Mouse (Mus musculus): Measurements from ENCODE around the gene Gtsf2. TPM values are rescaled to one million over a fixed set of nuclear protein-coding genes. Genes with fewer than 3 reads are reported as not detected.
A peak's percentile ranks its signal among the peaks of the same experiment; 100 is the strongest.
"Not testable (repeated sequence)": the region's sequence is repeated elsewhere in the genome, so short reads cannot be mapped to it uniquely, and the experiment has no call there.

Gtsf2 gene
- polyA plus RNA-seq, 1 experiment from 2014 or later = not detected

DNA sequence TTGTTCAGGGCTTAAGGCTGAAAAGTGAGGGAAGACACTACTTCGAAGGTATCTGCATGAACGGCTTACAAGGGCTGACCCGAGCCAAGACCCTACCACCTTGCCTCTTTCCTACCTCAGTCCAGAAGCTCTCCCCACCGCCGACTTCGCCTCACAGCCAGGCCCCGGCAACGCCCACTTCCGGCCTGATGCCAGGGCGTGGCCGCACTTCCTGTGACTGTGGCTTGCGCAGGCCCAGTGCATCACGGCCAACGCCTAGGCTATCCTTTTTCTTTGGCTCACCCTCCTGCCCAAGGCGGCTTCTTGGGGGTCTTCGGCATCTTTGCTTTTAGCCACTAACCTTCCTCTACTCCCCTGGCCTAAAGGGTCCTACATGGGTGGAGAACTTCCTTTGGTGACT is 18.0 kb downstream of the Gtsf2 start, which contains the start of gene Gtsf1:
TSS of gene Gtsf1 (minus strand) at position 230 of the 400 bp plus-strand sequence.
- H3K9me3 ChIP-seq (ENCODE audit: control insufficient read depth, low read length) = no peaks in the 10 kb centered on the region
- no peak for DNase-seq
- no peaks in the 10 kb centered on the region for H3K36me3 ChIP-seq (ENCODE audit: control insufficient read depth, insufficient read depth, low read length)
- ATAC-seq (ENCODE audit: low FRiP score, low TSS enrichment) = no peak
- no peak within 1 kb of the TSS for H3K9ac ChIP-seq (replicated peaks; ENCODE audit: low read length)
- 92% methylated on average over 16 of the region's 16 CpGs for WGBS
- H3K4me3 ChIP-seq (replicated peaks; ENCODE audit: low read depth, low read length) = no peak within 1 kb of the TSS
- no peak within 1 kb of the TSS for H3K27ac ChIP-seq (replicated peaks; ENCODE audit: low read depth, low read length)
- no peak within 1 kb of the TSS for H3K4me2 ChIP-seq (ENCODE audit: low read length)
- no peaks in the 10 kb centered on the region for H3K4me1 ChIP-seq (ENCODE audit: control insufficient read depth, insufficient read depth, low read length)
- no peaks in the 10 kb centered on the region for H3K27me3 ChIP-seq (ENCODE audit: control insufficient read depth, insufficient read depth, low read length)

DNA sequence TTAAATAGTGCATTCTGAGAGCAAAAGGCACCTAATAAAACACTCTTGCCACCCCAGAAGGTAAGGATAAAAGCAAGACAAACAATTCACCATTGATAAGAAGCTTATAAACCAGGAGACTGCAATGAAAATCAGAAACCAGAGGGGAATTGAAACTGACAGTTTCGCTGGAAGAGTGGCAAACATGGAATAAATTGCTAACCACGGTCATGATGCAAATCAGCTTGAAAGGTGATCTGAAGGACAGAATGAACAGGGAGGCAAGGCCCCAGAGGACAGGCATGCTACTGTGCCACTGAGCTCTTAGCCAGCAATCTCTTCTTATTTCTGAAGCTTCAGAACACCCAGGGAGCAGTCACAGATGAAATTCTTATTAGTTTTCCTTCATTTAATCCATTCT is 21.3 kb downstream of the Gtsf2 start:
- 16% methylated on average over 2 of the region's 2 CpGs for WGBS
- Histone ChIP-seq H3K4me3 (replicated peaks; ENCODE audit: low read depth, low read length) (no peak overlapping the region), H3K27ac (replicated peaks; ENCODE audit: low read depth, low read length) (peak overlapping the region; percentile 52), H3K9me3 (ENCODE audit: control insufficient read depth, low read length) (no peaks in the 10 kb centered on the region), H3K4me1 (ENCODE audit: control insufficient read depth, insufficient read depth, low read length) (no peaks in the 10 kb centered on the region), H3K36me3 (ENCODE audit: control insufficient read depth, insufficient read depth, low read length) (no peaks in the 10 kb centered on the region), H3K4me2 (ENCODE audit: low read length) (no peak overlapping the region), H3K27me3 (ENCODE audit: control insufficient read depth, insufficient read depth, low read length) (no peaks in the 10 kb centered on the region), H3K9ac (replicated peaks; ENCODE audit: low read length) (no peak overlapping the region)
- ATAC-seq (ENCODE audit: low FRiP score, low TSS enrichment) (no peak), DNase-seq (peak; percentile 58)

DNA sequence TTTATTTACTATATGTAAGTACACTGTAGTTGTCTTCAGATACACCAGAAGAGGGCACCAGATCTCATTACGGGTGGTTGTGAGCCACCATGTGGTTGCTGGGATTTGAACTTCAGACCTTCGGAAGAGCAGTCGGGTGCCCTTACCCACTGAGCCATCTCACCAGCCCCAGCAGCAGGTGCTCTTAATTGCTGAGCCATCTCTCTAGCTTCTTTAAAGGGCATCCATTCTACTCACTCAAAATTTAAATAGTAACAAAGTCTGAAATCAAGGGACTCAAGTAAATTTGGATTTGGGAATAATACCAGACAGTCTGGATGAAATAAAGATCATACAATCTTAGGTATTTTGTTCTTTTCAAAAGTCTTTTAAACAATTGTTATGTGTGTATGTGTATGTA is 42.7 kb downstream of the Gtsf2 start:
- not testable (repeated sequence) for DNase-seq; ATAC-seq (ENCODE audit: low FRiP score, low TSS enrichment)
- 95% methylated on average over 2 of the region's 3 CpGs for WGBS

DNA sequence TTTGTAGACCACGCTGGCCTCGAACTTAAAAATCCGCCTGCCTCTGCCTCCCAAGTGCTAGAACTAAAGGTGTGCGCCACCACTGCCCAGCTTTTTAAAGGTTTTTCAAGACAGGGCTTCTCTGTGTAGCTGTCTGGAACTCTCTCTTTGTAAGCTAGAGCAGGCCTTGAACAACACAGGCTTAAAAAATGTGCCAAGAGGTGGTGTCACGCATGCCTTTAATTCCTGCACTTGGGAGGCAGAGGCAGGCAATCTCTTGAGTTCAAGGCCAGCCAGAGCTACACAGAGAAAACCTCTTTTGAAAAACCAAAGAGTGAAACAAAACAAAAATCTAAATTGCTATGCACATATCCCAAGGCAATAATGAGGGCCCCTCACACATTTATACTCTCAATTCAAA is 46.9 kb downstream of the Gtsf2 start:
- DNase-seq (no peak), ATAC-seq (ENCODE audit: low FRiP score, low TSS enrichment) (no peak)
- no peak overlapping the region for H3K9ac ChIP-seq (replicated peaks; ENCODE audit: low read length)
- H3K4me3 ChIP-seq (replicated peaks; ENCODE audit: low read depth, low read length) = no peak overlapping the region
- WGBS = 84% methylated on average over 5 of the region's 5 CpGs
- no peaks in the 10 kb centered on the region for H3K9me3 ChIP-seq (ENCODE audit: control insufficient read depth, low read length)
- H3K27me3 ChIP-seq (ENCODE audit: control insufficient read depth, insufficient read depth, low read length) = no peaks in the 10 kb centered on the region
- no peaks in the 10 kb centered on the region for H3K4me1 ChIP-seq (ENCODE audit: control insufficient read depth, insufficient read depth, low read length)
- no peak overlapping the region for H3K4me2 ChIP-seq (ENCODE audit: low read length)
- H3K36me3 ChIP-seq (ENCODE audit: control insufficient read depth, insufficient read depth, low read length) = no peaks in the 10 kb centered on the region
- H3K27ac ChIP-seq (replicated peaks; ENCODE audit: low read depth, low read length) = no peak overlapping the region

More for the DNA sequence above, 42.7 kb downstream of the Gtsf2 start:
- H3K9me3 ChIP-seq (ENCODE audit: control insufficient read depth, low read length); H3K4me2 ChIP-seq (ENCODE audit: low read length); H3K27ac ChIP-seq (replicated peaks; ENCODE audit: low read depth, low read length); H3K27me3 ChIP-seq (ENCODE audit: control insufficient read depth, insufficient read depth, low read length); H3K36me3 ChIP-seq (ENCODE audit: control insufficient read depth, insufficient read depth, low read length); H3K4me1 ChIP-seq (ENCODE audit: control insufficient read depth, insufficient read depth, low read length); H3K4me3 ChIP-seq (replicated peaks; ENCODE audit: low read depth, low read length); H3K9ac ChIP-seq (replicated peaks; ENCODE audit: low read length): not testable (repeated sequence)

DNA sequence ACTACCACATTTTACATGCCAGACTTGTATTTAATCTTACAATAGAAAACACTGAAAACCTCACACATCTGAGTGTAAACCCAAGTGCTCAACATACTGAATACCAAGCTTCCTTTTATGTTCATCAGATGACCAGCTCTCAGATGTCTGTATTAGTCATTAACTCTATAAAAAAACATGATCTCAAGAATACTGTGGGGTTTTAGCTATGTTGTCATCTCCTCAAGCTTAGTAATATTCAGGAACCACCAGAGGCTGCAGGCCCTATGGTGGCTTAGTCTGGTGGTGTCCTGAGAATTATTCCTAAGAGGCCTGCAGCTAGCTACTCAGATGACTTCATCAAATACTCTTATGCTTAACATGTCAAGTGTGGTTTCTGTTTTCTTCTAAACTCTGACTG is 54.7 kb downstream of the Gtsf2 start:
- Histone ChIP-seq H3K9me3 (ENCODE audit: control insufficient read depth, low read length) (no peaks in the 10 kb centered on the region), H3K36me3 (ENCODE audit: control insufficient read depth, insufficient read depth, low read length) (no peaks in the 10 kb centered on the region), H3K9ac (replicated peaks; ENCODE audit: low read length) (no peak overlapping the region), H3K27ac (replicated peaks; ENCODE audit: low read depth, low read length) (no peak overlapping the region), H3K4me1 (ENCODE audit: control insufficient read depth, insufficient read depth, low read length) (no peaks in the 10 kb centered on the region), H3K4me2 (ENCODE audit: low read length) (no peak overlapping the region), H3K4me3 (replicated peaks; ENCODE audit: low read depth, low read length) (no peak overlapping the region), H3K27me3 (ENCODE audit: control insufficient read depth, insufficient read depth, low read length) (no peaks in the 10 kb centered on the region)
- ATAC-seq (ENCODE audit: low FRiP score, low TSS enrichment) = no peak
- no peak for DNase-seq

Other genes with a start within 250 kb of the Gtsf2 start
- gene Cbx5, start 208.7 kb downstream of the Gtsf2 start, polyA plus RNA-seq (2014; fragmentation: Nextera tagmentation; extraction: Ambion mirVana) = 159 and 177 TPM in 2 replicates
- gene Hnrnpa1, start 208.0 kb downstream of the Gtsf2 start, polyA plus RNA-seq (2014; fragmentation: Nextera tagmentation; extraction: Ambion mirVana) = 764 and 768 TPM in 2 replicates
- 0.49 and 0.62 TPM in 2 replicates for gene Nfe2, start 190.1 kb downstream of the Gtsf2 start, polyA plus RNA-seq (2014; fragmentation: Nextera tagmentation; extraction: Ambion mirVana)
- gene Copz1, start 175.8 kb downstream of the Gtsf2 start, polyA plus RNA-seq (2014; fragmentation: Nextera tagmentation; extraction: Ambion mirVana) = 197 and 231 TPM in 2 replicates
- gene Gpr84, start 137.9 kb downstream of the Gtsf2 start, polyA plus RNA-seq (2014; fragmentation: Nextera tagmentation; extraction: Ambion mirVana) = 0.16 and 0.26 TPM in 2 replicates
- gene Zfp385a, start 108.4 kb downstream of the Gtsf2 start, polyA plus RNA-seq (2014; fragmentation: Nextera tagmentation; extraction: Ambion mirVana) = 18.3 and 20.9 TPM in 2 replicates
- gene Itga5, start 81.7 kb downstream of the Gtsf2 start, polyA plus RNA-seq (2014; fragmentation: Nextera tagmentation; extraction: Ambion mirVana) = 3.5 and 6.4 TPM in 2 replicates
- gene Gtsf1, start 18.0 kb downstream of the Gtsf2 start, polyA plus RNA-seq (2014; fragmentation: Nextera tagmentation; extraction: Ambion mirVana) = 0.33 TPM in 1 of 2 replicates, not detected in the other
- gene Nckap1l, start 5.3 kb upstream of the Gtsf2 start, polyA plus RNA-seq (2014; fragmentation: Nextera tagmentation; extraction: Ambion mirVana) = 1.0 and 2.4 TPM in 2 replicates
- gene Pde1b, start 54.6 kb upstream of the Gtsf2 start, polyA plus RNA-seq (2014; fragmentation: Nextera tagmentation; extraction: Ambion mirVana) = 81.6 and 90.8 TPM in 2 replicates
- gene Ppp1r1a, start 89.5 kb upstream of the Gtsf2 start, polyA plus RNA-seq (2014; fragmentation: Nextera tagmentation; extraction: Ambion mirVana) = 110 and 146 TPM in 2 replicates
- not detected in 2 replicates for gene Glycam1, start 116.6 kb upstream of the Gtsf2 start, polyA plus RNA-seq (2014; fragmentation: Nextera tagmentation; extraction: Ambion mirVana)